In genomic region chr4:88034387-88035157, GRCm38 (mm10) we compare ENCODE assay signal across 8 mouse cellular contexts. TPM values are rescaled to one million over a fixed set of nuclear protein-coding genes. Genes with fewer than 3 reads are reported as not detected.
A peak's percentile ranks its signal among the peaks of the same experiment; 100 is the strongest.
DNase-seq lines count a peak whose midpoint lies in the region; ATAC-seq and TF ChIP-seq lines count a peak whose summit lies in the region.

No protein-coding gene starts in this region.

- H3K27ac ChIP-seq in kidney, adult 2 months (ENCODE audit: insufficient read depth, low read depth, low read length): no peak overlapping the region
- no peak overlapping the region for H3K27ac ChIP-seq in hindbrain, embryonic 10.5 days
- H3K27ac ChIP-seq in lung, postnatal 0 days (ENCODE audit: low read length): no peak overlapping the region

- no peak for ATAC-seq in lung, postnatal 0 days

- H3K27me3 ChIP-seq in kidney, adult 2 months (replicated peaks; ENCODE audit: control insufficient read depth, insufficient read depth, low read length): no peaks in the 10 kb centered on the region
- H3K27me3 ChIP-seq in hindbrain, embryonic 10.5 days (ENCODE audit: insufficient read depth, poor library complexity, severe bottlenecking): peaks cover 16% of the 10 kb centered on the region
- H3K27me3 ChIP-seq in lung, postnatal 0 days (replicated peaks; ENCODE audit: insufficient read depth, low read length): no peaks in the 10 kb centered on the region

- H3K36me3 ChIP-seq in kidney, adult 2 months (ENCODE audit: control insufficient read depth, insufficient read depth, low read length): no peaks in the 10 kb centered on the region
- peaks cover under 1% of the 10 kb centered on the region for H3K36me3 ChIP-seq in hindbrain, embryonic 10.5 days
- H3K36me3 ChIP-seq in lung, postnatal 0 days (ENCODE audit: insufficient read depth, low read length): no peaks in the 10 kb centered on the region

- TF ChIP-seq POLR2A in kidney, adult 2 months (IDR thresholded peaks at IDR 0.05; ENCODE audit: low read depth, low read length): no peak

- DNase-seq in kidney, adult 2 months: no peak
- no peak for DNase-seq in kidney, postnatal 36 days
- peak; percentile 13 for DNase-seq in c-Kit-positive CD71-positive TER-119-positive erythroid progenitor cells, embryonic 14.5 days (ENCODE audit: low spot score)
- peak; percentile 19 for DNase-seq in hindbrain, embryonic 10.5 days (ENCODE audit: low spot score)
- peak; percentile 41 for DNase-seq in lung, postnatal 0 days (ENCODE audit: low spot score)
- peak; percentile 54 for DNase-seq in thymus, postnatal 0 days (ENCODE audit: low spot score)
- DNase-seq in adrenal gland, adult 8-10 months: no peak
- no peak for DNase-seq in left cerebral cortex, adult 8-10 months (ENCODE audit: low spot score in 2 of 2)

- H3K4me1 ChIP-seq in kidney, adult 2 months (ENCODE audit: control insufficient read depth, insufficient read depth, low read length): peaks cover 4% of the 10 kb centered on the region; the same call in 1 of the 2 replicates
- H3K4me1 ChIP-seq in hindbrain, embryonic 10.5 days (replicated peaks): peaks cover 31% of the 10 kb centered on the region
- peaks cover 4% of the 10 kb centered on the region; the same call in 1 of the 2 replicates for H3K4me1 ChIP-seq in lung, postnatal 0 days (ENCODE audit: insufficient read depth, low read depth, low read length)

- H3K4me3 ChIP-seq in kidney, adult 2 months (ENCODE audit: insufficient read depth, low read depth, low read length): peak overlapping the region; percentile 69
- peak overlapping the region; percentile 88 for H3K4me3 ChIP-seq in hindbrain, embryonic 10.5 days
- peak overlapping the region; percentile 81 for H3K4me3 ChIP-seq in lung, postnatal 0 days (ENCODE audit: low read depth, low read length)

- H3K9me3 ChIP-seq in hindbrain, embryonic 10.5 days: no peaks in the 10 kb centered on the region
- no peaks in the 10 kb centered on the region for H3K9me3 ChIP-seq in lung, postnatal 0 days (ENCODE audit: low read length)

- TF ChIP-seq CTCF in kidney, adult 2 months (conservative IDR thresholded peaks at IDR 0.05; ENCODE audit: insufficient read depth, insufficient read length, low read depth, low read length): no peak
- no peak for TF ChIP-seq CTCF in lung, postnatal 0 days (IDR thresholded peaks at IDR 0.05)

- no peak for TF ChIP-seq EP300 in lung, postnatal 0 days (IDR thresholded peaks at IDR 0.05)

- no peak overlapping the region; the same call in 1 of the 2 replicates for H3K9ac ChIP-seq in lung, postnatal 0 days (replicated peaks; ENCODE audit: low read depth)

- H3K4me2 ChIP-seq in lung, postnatal 0 days (replicated peaks; ENCODE audit: low read depth, low read length): peak overlapping the region; percentile 96

- WGBS in kidney, adult 2 months: 8% methylated on average over 18 of the region's 18 CpGs
- 1% methylated on average over 18 of the region's 18 CpGs for WGBS in hindbrain, embryonic 10.5 days
- 2% methylated on average over 18 of the region's 18 CpGs for WGBS in lung, postnatal 0 days

RNA-seq across cellular contexts. Expression of gene Mllt3, which starts 1.4 kb away (rescaled TPM):
- 3.7 and 5.2 TPM in 2 replicates for polyA plus RNA-seq in kidney, adult 2 months (2012; rRNA removed)
- 45.4 and 52.5 TPM in 2 replicates for polyA plus RNA-seq in hindbrain, embryonic 10.5 days (2016; fragmentation: Nextera tagmentation; extraction: Ambion mirVana)
- polyA plus RNA-seq in lung, postnatal 0 days (2015; fragmentation: Nextera tagmentation; extraction: Ambion mirVana): 32.7 and 37.0 TPM in 2 replicates
- polyA plus RNA-seq in thymus, postnatal 0 days (2015; fragmentation: Nextera tagmentation; extraction: Ambion mirVana): 30.0 and 34.7 TPM in 2 replicates
- 10 to 100 TPM; 26.0 to 32.0 (median 27.7) TPM for total RNA-seq in adrenal gland, adult 8-10 months (2022)
- 10 to 100 TPM; 35.3 to 39.1 (median 37.0) TPM for total RNA-seq in left cerebral cortex, adult 8-10 months (2022)

RNA-seq across cellular contexts. Expression of gene Focad, which starts 59.9 kb away (rescaled TPM):
- 6.8 TPM in 2 replicates for polyA plus RNA-seq in kidney, adult 2 months (2012; rRNA removed)
- polyA plus RNA-seq in hindbrain, embryonic 10.5 days (2016; fragmentation: Nextera tagmentation; extraction: Ambion mirVana): 15.1 and 17.5 TPM in 2 replicates
- polyA plus RNA-seq in lung, postnatal 0 days (2015; fragmentation: Nextera tagmentation; extraction: Ambion mirVana): 4.8 and 6.3 TPM in 2 replicates
- polyA plus RNA-seq in thymus, postnatal 0 days (2015; fragmentation: Nextera tagmentation; extraction: Ambion mirVana): 12.0 and 15.4 TPM in 2 replicates
- total RNA-seq in adrenal gland, adult 8-10 months (2022): 10 to 100 TPM; 28.8 to 31.9 (median 29.9) TPM
- 10 to 100 TPM; 52.1 to 70.4 (median 58.5) TPM for total RNA-seq in left cerebral cortex, adult 8-10 months (2022)

Comparison
In these comparisons a context has a peak if more than half of its experiments do, and no peak if none do; other contexts are left out.
1. DNase-seq: peak in c-Kit-positive CD71-positive TER-119-positive erythroid progenitor cells, embryonic 14.5 days (single experiment), hindbrain, embryonic 10.5 days (single experiment), lung, postnatal 0 days (single experiment) and thymus, postnatal 0 days (single experiment); none in kidney, adult 2 months (single experiment), kidney, postnatal 36 days (0 of 2), adrenal gland, adult 8-10 months (single experiment) and left cerebral cortex, adult 8-10 months (0 of 2).
2. Peak in every context shown above with its lines, with median percentiles within 50 percentile points of each other: H3K4me3 ChIP-seq.